Mouse (Mus musculus) E14TG2a.4 (cell line): Measurements from ENCODE around the gene Epb41.

Source experiments
- H3K27me3 ChIP-seq: 2 replicates; pipeline ENCODE4 v1.6.1; 2014; ENCODE audit warnings: low read length, control low read depth; ENCODE audit not compliant: insufficient read depth
- H3K36me3 ChIP-seq: 2 replicates; pipeline ENCODE4 v1.6.1; 2014; ENCODE audit warnings: low read length, control low read depth; ENCODE audit not compliant: insufficient read depth
- H3K4me1 ChIP-seq: replicated peaks from 2 replicates; pipeline ENCODE4 v1.6.1; 2014; ENCODE audit warnings: low read depth, low read length, control low read depth
- H3K4me3 ChIP-seq: replicated peaks from 2 replicates; pipeline ENCODE4 v1.5.1; 2014; ENCODE audit warnings: mild to moderate bottlenecking, low read length
- H3K9me3 ChIP-seq: 2 replicates; pipeline ENCODE4 v1.6.1; 2014; ENCODE audit warnings: low read length, control low read depth
- CTCF ChIP-seq: conservative IDR thresholded peaks from 2 replicates; pipeline ENCODE4 v1.5.1; 2014; ENCODE audit warnings: low read length
- NANOG ChIP-seq: IDR thresholded peaks from 2 replicates; pipeline ENCODE4 v1.6.1; 2014; ENCODE audit warnings: borderline replicate concordance, low read length, mixed read lengths
- POU5F1 ChIP-seq: IDR thresholded peaks from 2 replicates; pipeline ENCODE4 v1.6.1; 2014; ENCODE audit warnings: low read length, borderline replicate concordance

Gene Epb41

GRCm38 (mm10) chr4:132041471-132042332 is 33.4 kb downstream of the Epb41 start:
- no peaks in the 10 kb centered on the region for H3K36me3 ChIP-seq
- H3K4me3 ChIP-seq, result no peak overlapping the region
- no peaks in the 10 kb centered on the region for H3K4me1 ChIP-seq
- H3K9me3 ChIP-seq, result no peaks in the 10 kb centered on the region
- TF ChIP-seq NANOG (no peak), CTCF (no peak), POU5F1 (no peak)
- peaks cover 19% of the 10 kb centered on the region for H3K27me3 ChIP-seq

GRCm38 (mm10) chr4:132039975-132040645 is 35.0 kb downstream of the Epb41 start:
- no peaks in the 10 kb centered on the region for H3K4me1 ChIP-seq
- TF ChIP-seq CTCF, result no peak
- TF ChIP-seq POU5F1, result no peak
- no peak for TF ChIP-seq NANOG
- H3K27me3 ChIP-seq, result peaks cover 8% of the 10 kb centered on the region
- no peaks in the 10 kb centered on the region for H3K9me3 ChIP-seq
- H3K36me3 ChIP-seq, result no peaks in the 10 kb centered on the region
- H3K4me3 ChIP-seq, result no peak overlapping the region

GRCm38 (mm10) chr4:132039521-132039920 is 35.6 kb downstream of the Epb41 start:
- Histone ChIP-seq H3K4me3 (no peak overlapping the region), H3K36me3 (no peaks in the 10 kb centered on the region), H3K27me3 (peaks cover 2% of the 10 kb centered on the region; the same call in 1 of the 2 replicates), H3K4me1 (no peaks in the 10 kb centered on the region), H3K9me3 (no peaks in the 10 kb centered on the region)
- TF ChIP-seq CTCF (no peak), NANOG (no peak), POU5F1 (no peak)

GRCm38 (mm10) chr4:132038809-132039208 is 36.3 kb downstream of the Epb41 start:
- Histone ChIP-seq H3K9me3 (no peaks in the 10 kb centered on the region), H3K4me1 (no peaks in the 10 kb centered on the region)
- TF ChIP-seq CTCF (no peak), POU5F1 (no peak), NANOG (no peak)

GRCm38 (mm10) chr4:132037991-132038390 is 37.1 kb downstream of the Epb41 start:
- no peaks in the 10 kb centered on the region for H3K9me3 ChIP-seq
- H3K4me3 ChIP-seq, result no peak overlapping the region
- H3K36me3 ChIP-seq, result no peaks in the 10 kb centered on the region
- no peaks in the 10 kb centered on the region for H3K27me3 ChIP-seq
- TF ChIP-seq POU5F1 (no peak), NANOG (no peak), CTCF (no peak)
- H3K4me1 ChIP-seq, result no peaks in the 10 kb centered on the region

More at GRCm38 (mm10) chr4:132038809-132039208, 36.3 kb downstream of the Epb41 start:
- Histone ChIP-seq H3K27me3 (no peaks in the 10 kb centered on the region), H3K4me3 (no peak overlapping the region), H3K36me3 (no peaks in the 10 kb centered on the region)

GRCm38 (mm10) chr4:132037137-132037536 is 38.0 kb downstream of the Epb41 start:
- Histone ChIP-seq H3K36me3 (no peaks in the 10 kb centered on the region), H3K27me3 (no peaks in the 10 kb centered on the region), H3K4me1 (no peaks in the 10 kb centered on the region), H3K4me3 (no peak overlapping the region), H3K9me3 (no peaks in the 10 kb centered on the region)
- no peak for TF ChIP-seq NANOG
- no peak for TF ChIP-seq CTCF
- no peak for TF ChIP-seq POU5F1

- Histone ChIP-seq H3K9me3 (no peaks in the 10 kb centered on the region), H3K36me3 (no peaks in the 10 kb centered on the region), H3K4me1 (no peaks in the 10 kb centered on the region), H3K27me3 (no peaks in the 10 kb centered on the region), H3K4me3 (no peak overlapping the region)
- no peak for TF ChIP-seq NANOG
- no peak for TF ChIP-seq POU5F1
- no peak for TF ChIP-seq CTCF
These were observed 40.9 kb downstream of the Epb41 start for GRCm38 (mm10) chr4:132034242-132034641.

GRCm38 (mm10) chr4:132033183-132033582 is 41.9 kb downstream of the Epb41 start:
- Histone ChIP-seq H3K4me1 (no peaks in the 10 kb centered on the region), H3K36me3 (no peaks in the 10 kb centered on the region), H3K27me3 (no peaks in the 10 kb centered on the region), H3K9me3 (no peaks in the 10 kb centered on the region), H3K4me3 (no peak overlapping the region)
- TF ChIP-seq CTCF (peak; percentile 33; the same call in 1 of the 2 replicates), POU5F1 (no peak)
